Mouse (Mus musculus) hindbrain, embryonic 15.5 days (tissue): Measurements from ENCODE around the gene Gpr132. TPM values are rescaled to one million over a fixed set of nuclear protein-coding genes. Genes with fewer than 3 reads are reported as not detected.

ENCODE experiments used
- ATAC-seq: fragments of 200-750 bp; cut with Nextera tagmentation; 2 replicates; pipeline ENCODE4 v1.8.0; 2017; ENCODE audit warnings: low read depth, moderate number of reproducible peaks, moderate TSS enrichment; ENCODE audit not compliant: low FRiP score
- H3K27ac ChIP-seq: fragments of 300-500 bp; sonication (generic); replicated peaks from 2 replicates; pipeline ENCODE4 v1.5.1; 2015; ENCODE audit warnings: mild to moderate bottlenecking, inconsistent platforms
- H3K27me3 ChIP-seq: fragments of 300-500 bp; sonication (generic); 2 replicates; pipeline ENCODE4 v1.6.1; 2015; ENCODE audit warnings: control low read depth, inconsistent platforms
- H3K36me3 ChIP-seq: fragments of 300-500 bp; sonication (generic); 2 replicates; pipeline ENCODE4 v1.6.1; 2015; ENCODE audit warnings: control low read depth, inconsistent platforms
- H3K4me1 ChIP-seq: fragments of 300-500 bp; sonication (generic); replicated peaks from 2 replicates; pipeline ENCODE4 v1.6.1; 2015; ENCODE audit warnings: control low read depth, inconsistent platforms
- H3K4me2 ChIP-seq: fragments of 300-500 bp; sonication (generic); 2 replicates; pipeline ENCODE4 v1.6.1; 2015; ENCODE audit warnings: moderate library complexity, mild to moderate bottlenecking, inconsistent platforms
- H3K4me3 ChIP-seq: fragments of 300-500 bp; sonication (generic); 2 replicates; pipeline ENCODE4 v1.5.1; 2015; ENCODE audit warnings: mild to moderate bottlenecking, inconsistent platforms
- H3K9ac ChIP-seq: fragments of 300-500 bp; sonication (generic); 2 replicates; pipeline ENCODE4 v1.6.1; 2015; ENCODE audit warnings: inconsistent platforms
- H3K9me3 ChIP-seq: fragments of 300-500 bp; sonication (generic); 2 replicates; pipeline ENCODE4 v1.6.1; 2016; ENCODE audit warnings: control low read depth, inconsistent platforms
- WGBS: fragments of 180-500 bp; shearing (Covaris S2); methylation state at CpG from one replicate; pipeline ENCODE4 v1.1.7; 2015; 5-methylcytosine and 5-hydroxymethylcytosine counted together
- polyA plus RNA-seq: library from polyadenylated mRNA; unstranded; fragments of >200 nt; fragmentation: Nextera tagmentation; extraction: Ambion mirVana; gene quantifications from 2 replicates; pipeline ENCODE4 v1.2.1, GENCODE M21; 2015

Gpr132 gene
- polyA plus RNA-seq, 1 experiment from 2014 or later, result not detected

- Histone ChIP-seq H3K4me2 (no peak overlapping the region), H3K4me3 (no peak overlapping the region), H3K27ac (no peak overlapping the region), H3K4me1 (no peaks in the 10 kb centered on the region), H3K9ac (no peak overlapping the region), H3K36me3 (no peaks in the 10 kb centered on the region), H3K9me3 (no peaks in the 10 kb centered on the region), H3K27me3 (no peaks in the 10 kb centered on the region)
- ATAC-seq, result no peak
- 76% methylated on average over 8 of the region's 8 CpGs for WGBS
Observed at GRCm38 (mm10) chr12:112859930-112860329, 8.1 kb downstream of the Gpr132 start.

GRCm38 (mm10) chr12:112858581-112859336 is 9.3 kb downstream of the Gpr132 start:
- H3K4me3 ChIP-seq, result no peak overlapping the region
- no peak overlapping the region for H3K27ac ChIP-seq
- H3K4me1 ChIP-seq, result no peaks in the 10 kb centered on the region
- H3K4me2 ChIP-seq, result no peak overlapping the region
- no peak for ATAC-seq
- no peaks in the 10 kb centered on the region for H3K27me3 ChIP-seq
- no peak overlapping the region for H3K9ac ChIP-seq
- H3K36me3 ChIP-seq, result no peaks in the 10 kb centered on the region
- 95% methylated on average over 9 of the region's 9 CpGs for WGBS
- no peaks in the 10 kb centered on the region for H3K9me3 ChIP-seq

GRCm38 (mm10) chr12:112857021-112857925 is 10.8 kb downstream of the Gpr132 start:
- H3K4me1 ChIP-seq, result no peaks in the 10 kb centered on the region
- H3K9me3 ChIP-seq, result no peaks in the 10 kb centered on the region
- H3K36me3 ChIP-seq, result no peaks in the 10 kb centered on the region
- no peak overlapping the region for H3K9ac ChIP-seq
- no peak overlapping the region for H3K4me3 ChIP-seq
- H3K4me2 ChIP-seq, result no peak overlapping the region
- no peak for ATAC-seq
- 72% methylated on average over 9 of the region's 9 CpGs for WGBS
- H3K27ac ChIP-seq, result no peak overlapping the region
- H3K27me3 ChIP-seq, result no peaks in the 10 kb centered on the region

GRCm38 (mm10) chr12:112856338-112856737 is 11.7 kb downstream of the Gpr132 start:
- Histone ChIP-seq H3K36me3 (no peaks in the 10 kb centered on the region), H3K4me2 (no peak overlapping the region), H3K4me1 (no peaks in the 10 kb centered on the region), H3K27me3 (no peaks in the 10 kb centered on the region), H3K9ac (no peak overlapping the region), H3K9me3 (no peaks in the 10 kb centered on the region), H3K27ac (no peak overlapping the region), H3K4me3 (no peak overlapping the region)
- no peak for ATAC-seq
- WGBS, result 75% methylated on average over 3 of the region's 3 CpGs

GRCm38 (mm10) chr12:112854610-112855333 is 13.3 kb downstream of the Gpr132 start:
- Histone ChIP-seq H3K27me3 (no peaks in the 10 kb centered on the region), H3K4me3 (no peak overlapping the region), H3K27ac (no peak overlapping the region), H3K36me3 (no peaks in the 10 kb centered on the region), H3K4me1 (no peaks in the 10 kb centered on the region), H3K4me2 (no peak overlapping the region), H3K9me3 (no peaks in the 10 kb centered on the region), H3K9ac (no peak overlapping the region)
- 82% methylated on average over 7 of the region's 7 CpGs for WGBS
- ATAC-seq, result no peak

GRCm38 (mm10) chr12:112853050-112853729 is 14.8 kb downstream of the Gpr132 start:
- Histone ChIP-seq H3K27ac (no peak overlapping the region), H3K36me3 (no peaks in the 10 kb centered on the region), H3K9me3 (no peaks in the 10 kb centered on the region), H3K4me2 (no peak overlapping the region), H3K4me3 (no peak overlapping the region), H3K4me1 (no peaks in the 10 kb centered on the region), H3K9ac (no peak overlapping the region), H3K27me3 (no peaks in the 10 kb centered on the region)
- no peak for ATAC-seq
- 88% methylated on average over 11 of the region's 11 CpGs for WGBS

- no peaks in the 10 kb centered on the region for H3K27me3 ChIP-seq
- H3K4me3 ChIP-seq, result no peak overlapping the region
- H3K9me3 ChIP-seq, result no peaks in the 10 kb centered on the region
- H3K4me1 ChIP-seq, result no peaks in the 10 kb centered on the region
- WGBS, result 52% methylated on average over 8 of the region's 8 CpGs
- no peak for ATAC-seq
- H3K9ac ChIP-seq, result no peak overlapping the region
- no peak overlapping the region for H3K4me2 ChIP-seq
- H3K27ac ChIP-seq, result no peak overlapping the region
- H3K36me3 ChIP-seq, result no peaks in the 10 kb centered on the region
Observed at GRCm38 (mm10) chr12:112851116-112851515, 16.9 kb downstream of the Gpr132 start.

GRCm38 (mm10) chr12:112850344-112850743 is 17.7 kb downstream of the Gpr132 start:
- H3K4me3 ChIP-seq, result no peak overlapping the region
- no peak overlapping the region for H3K9ac ChIP-seq
- no peak overlapping the region for H3K4me2 ChIP-seq
- H3K36me3 ChIP-seq, result no peaks in the 10 kb centered on the region
- no peak overlapping the region for H3K27ac ChIP-seq
- no peaks in the 10 kb centered on the region for H3K27me3 ChIP-seq
- ATAC-seq, result no peak
- no peaks in the 10 kb centered on the region for H3K4me1 ChIP-seq
- H3K9me3 ChIP-seq, result no peaks in the 10 kb centered on the region
- WGBS, result 92% methylated on average over 9 of the region's 9 CpGs

- 85% methylated on average over 11 of the region's 11 CpGs for WGBS
- no peak overlapping the region for H3K9ac ChIP-seq
- ATAC-seq, result no peak
- no peaks in the 10 kb centered on the region for H3K4me1 ChIP-seq
- H3K27me3 ChIP-seq, result no peaks in the 10 kb centered on the region
- no peaks in the 10 kb centered on the region for H3K9me3 ChIP-seq
- no peak overlapping the region for H3K4me3 ChIP-seq
- no peaks in the 10 kb centered on the region for H3K36me3 ChIP-seq
- no peak overlapping the region for H3K4me2 ChIP-seq
- no peak overlapping the region for H3K27ac ChIP-seq
Observed at GRCm38 (mm10) chr12:112849235-112850022, 18.6 kb downstream of the Gpr132 start.

GRCm38 (mm10) chr12:112847880-112848279 is 20.1 kb downstream of the Gpr132 start:
- 95% methylated on average over 2 of the region's 2 CpGs for WGBS
- no peaks in the 10 kb centered on the region for H3K36me3 ChIP-seq
- H3K27ac ChIP-seq, result no peak overlapping the region
- no peak overlapping the region for H3K4me2 ChIP-seq
- H3K4me3 ChIP-seq, result no peak overlapping the region
- no peak overlapping the region for H3K9ac ChIP-seq
- H3K9me3 ChIP-seq, result no peaks in the 10 kb centered on the region
- no peaks in the 10 kb centered on the region for H3K27me3 ChIP-seq
- H3K4me1 ChIP-seq, result no peaks in the 10 kb centered on the region
- no peak for ATAC-seq

- H3K4me3 ChIP-seq, result no peak overlapping the region
- H3K36me3 ChIP-seq, result no peaks in the 10 kb centered on the region
- no peak overlapping the region for H3K27ac ChIP-seq
- H3K4me2 ChIP-seq, result no peak overlapping the region
- H3K9me3 ChIP-seq, result no peaks in the 10 kb centered on the region
- WGBS, result 17% methylated on average over 3 of the region's 3 CpGs
- H3K4me1 ChIP-seq, result no peaks in the 10 kb centered on the region
- H3K27me3 ChIP-seq, result no peaks in the 10 kb centered on the region
- H3K9ac ChIP-seq, result no peak overlapping the region
- no peak for ATAC-seq
Observed at GRCm38 (mm10) chr12:112843803-112844202, 24.2 kb downstream of the Gpr132 start.
